Mouse (Mus musculus) kidney, adult 10 weeks (tissue): ENCODE results near the gene Amtn. TPM values are rescaled to one million over a fixed set of nuclear protein-coding genes. Genes with fewer than 3 reads are reported as not detected.

Source experiments
- polyA plus RNA-seq: library from polyadenylated mRNA; stranded (reverse); fragments of 350-450 nt; fragmentation: Illumina TruSeq; extraction: RNeasy Lipid Tissue Mini Kit (QIAGEN cat#74804); gene quantifications from one replicate; pipeline ENCODE4 v1.2.3, GENCODE M21; 2014; ENCODE audit warnings: low read depth, low replicate concordance

The Amtn gene
- not detected for polyA plus RNA-seq

DNA sequence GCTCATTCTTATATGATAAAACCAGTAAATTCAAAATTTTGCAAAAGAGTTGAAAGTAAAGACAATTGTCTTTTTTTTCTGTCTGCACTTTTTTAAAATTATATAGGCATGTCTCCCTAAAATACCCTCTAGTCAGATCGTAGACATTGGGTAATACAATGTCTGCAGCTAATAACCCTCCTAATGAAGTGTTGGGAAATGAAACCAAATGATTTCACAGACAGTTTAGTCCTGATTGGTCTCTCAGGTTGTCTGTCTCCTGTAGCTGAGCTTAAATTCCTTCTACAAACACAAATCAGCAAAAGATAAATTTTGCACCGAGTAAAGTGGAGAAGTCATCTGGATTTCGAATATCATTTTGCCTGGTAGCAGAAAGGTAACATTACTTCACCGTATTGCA, at the start of gene Amtn:
Gene Amtn (plus strand): TSS at position 301 of the 400 bp plus-strand sequence.

Other genes starting within 250 kb of the Amtn start
- not detected for gene Gm11115, start 222.0 kb upstream of the Amtn start, polyA plus RNA-seq
- not detected for gene Gm7714, start 107.2 kb upstream of the Amtn start, polyA plus RNA-seq
- gene Prol1, start 58.8 kb upstream of the Amtn start, polyA plus RNA-seq = not detected
- not detected for gene Ambn, start 79.9 kb downstream of the Amtn start, polyA plus RNA-seq
- not detected for gene Enam, start 111.9 kb downstream of the Amtn start, polyA plus RNA-seq
- gene Jchain, start 151.8 kb downstream of the Amtn start, polyA plus RNA-seq = 4.3 TPM
- 56.9 TPM for gene Utp3, start 178.4 kb downstream of the Amtn start, polyA plus RNA-seq
- 83.2 TPM for gene Rufy3, start 188.9 kb downstream of the Amtn start, polyA plus RNA-seq